Comparison of ENCODE assay signal across 12 mouse cellular contexts in genomic region chr3:152163320-152163719, GRCm38 (mm10).
"Had no signal": no experiment of that assay in that cellular context is flagged by ENCODE, and none has a peak within 500 bp of the region (broad histone marks: within the 10 kb centered on the region; RNA-seq: fewer than 3 reads in every experiment).

No protein-coding gene starts in this region.

- H3K27ac ChIP-seq: kidney, postnatal 0 days; left cerebral cortex, adult 2 months; liver, embryonic 13.5 days; midbrain, embryonic 10.5 days; midbrain, embryonic 13.5 days had no signal

- H3K4me3 ChIP-seq: left cerebral cortex, adult 2 months; liver, embryonic 13.5 days; megakaryocyte, embryonic 14.5 days; midbrain, embryonic 10.5 days; midbrain, embryonic 13.5 days had no signal

- DNase-seq: kidney, postnatal 36 days; layer of hippocampus, postnatal 36 days; liver, embryonic 13.5 days; lung, adult 2 months; thymus, adult 18-20 months; thymus, postnatal 36 days had no signal

- H3K4me2 ChIP-seq: liver, embryonic 13.5 days; midbrain, embryonic 13.5 days had no signal

- H3K9ac ChIP-seq: liver, embryonic 13.5 days; midbrain, embryonic 13.5 days had no signal

- H3K36me3 ChIP-seq: liver, embryonic 13.5 days; midbrain, embryonic 10.5 days; midbrain, embryonic 13.5 days had no signal

- H3K9me3 ChIP-seq: liver, embryonic 13.5 days; midbrain, embryonic 10.5 days; midbrain, embryonic 13.5 days had no signal

- ATAC-seq: midbrain, embryonic 13.5 days; midbrain, embryonic 16.5 days had no signal
